Mouse (Mus musculus): ENCODE results near the gene Cdkl1. TPM values are rescaled to one million over a fixed set of nuclear protein-coding genes. Genes with fewer than 3 reads are reported as not detected.

The Cdkl1 gene
- total RNA-seq, 2 experiments from 2014 or later, result not detected

DNA sequence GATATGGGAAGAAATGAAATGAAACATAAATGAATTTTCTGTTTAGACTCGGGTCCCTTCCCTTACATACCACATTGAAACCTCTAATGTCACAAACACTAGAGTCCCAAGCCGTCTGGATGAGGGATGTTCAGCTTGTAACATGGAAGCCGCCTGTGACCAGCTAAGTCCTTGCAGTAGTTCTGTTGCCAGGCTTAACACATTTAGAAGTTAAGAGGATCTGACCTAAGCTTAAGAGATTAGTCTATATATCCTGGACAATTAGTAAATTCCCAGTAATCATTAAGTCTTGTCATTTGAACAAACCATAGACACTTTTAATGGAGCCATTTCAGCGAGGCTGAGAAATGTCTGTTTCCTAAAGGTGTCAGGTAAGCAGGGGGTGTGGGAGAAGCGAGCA lies 35.1 kb downstream of the Cdkl1 start:
- no peak for ATAC-seq (replicated peaks; ENCODE audit: poor library complexity)

DNA sequence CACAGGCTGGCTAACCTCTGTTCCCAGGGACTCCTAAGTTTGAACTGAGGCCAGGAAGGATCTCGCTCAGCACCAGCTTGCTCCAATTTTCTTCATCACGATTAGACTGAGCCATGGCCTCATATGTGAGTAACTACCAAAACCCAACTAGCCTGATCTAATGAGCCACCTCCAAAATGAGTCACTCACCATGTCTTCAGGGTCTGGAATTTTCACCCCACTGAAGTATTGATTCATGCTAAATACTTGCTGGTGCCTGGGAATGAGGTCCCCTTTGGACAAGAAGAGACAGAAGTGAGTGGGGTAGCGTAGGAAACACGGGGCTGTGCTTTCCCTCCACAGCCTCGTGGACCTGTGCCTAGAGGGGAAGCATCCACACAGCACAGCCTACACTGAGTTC lies 37.1 kb downstream of the Cdkl1 start:
- ATAC-seq (replicated peaks; ENCODE audit: poor library complexity), result no peak

DNA sequence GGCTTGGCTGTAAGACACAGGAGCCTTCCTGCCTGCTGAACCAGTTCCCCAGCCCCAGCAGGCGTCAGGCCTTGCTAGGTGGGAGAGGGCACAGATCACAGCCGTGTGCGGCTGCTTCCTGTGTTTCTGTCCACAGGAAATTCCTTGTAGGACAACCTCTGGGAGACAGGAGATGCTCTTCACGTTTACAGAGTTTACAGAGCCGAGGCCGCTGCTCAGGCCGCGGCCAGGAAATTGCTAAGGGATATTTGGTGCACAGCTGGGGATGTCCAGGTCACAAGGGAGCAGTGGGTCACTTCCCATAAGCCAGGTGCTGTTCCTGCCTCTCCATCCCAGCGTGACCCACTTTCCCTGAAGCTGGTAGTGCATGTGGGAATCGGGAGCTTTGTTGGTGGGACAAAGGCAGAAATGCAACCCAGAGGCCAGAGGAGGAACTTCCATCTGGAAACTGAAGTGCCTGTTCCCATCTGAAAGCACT lies 39.2 kb downstream of the Cdkl1 start:
- no peak; the same call in 1 of the 2 replicates for ATAC-seq (replicated peaks; ENCODE audit: poor library complexity)

DNA sequence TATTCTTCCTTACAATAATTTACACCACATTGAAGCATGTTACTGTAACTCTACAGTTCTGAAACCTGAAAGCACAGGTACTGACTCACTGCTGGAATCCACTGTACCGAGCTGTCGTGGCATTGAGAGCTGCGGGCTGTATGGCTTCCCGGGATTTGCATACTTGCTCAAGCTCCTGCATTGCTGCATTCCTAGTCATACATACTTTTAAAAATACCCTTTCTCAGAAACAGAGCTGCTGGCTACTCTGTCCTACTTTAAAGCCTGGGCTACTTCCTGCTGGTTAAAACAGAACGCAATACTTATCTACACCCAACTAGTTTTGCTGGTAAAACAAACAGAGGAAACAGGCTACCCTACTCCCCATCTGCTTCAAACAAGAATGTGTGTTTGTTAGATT lies 46.9 kb downstream of the Cdkl1 start:
- ATAC-seq (replicated peaks; ENCODE audit: poor library complexity), result no peak

DNA sequence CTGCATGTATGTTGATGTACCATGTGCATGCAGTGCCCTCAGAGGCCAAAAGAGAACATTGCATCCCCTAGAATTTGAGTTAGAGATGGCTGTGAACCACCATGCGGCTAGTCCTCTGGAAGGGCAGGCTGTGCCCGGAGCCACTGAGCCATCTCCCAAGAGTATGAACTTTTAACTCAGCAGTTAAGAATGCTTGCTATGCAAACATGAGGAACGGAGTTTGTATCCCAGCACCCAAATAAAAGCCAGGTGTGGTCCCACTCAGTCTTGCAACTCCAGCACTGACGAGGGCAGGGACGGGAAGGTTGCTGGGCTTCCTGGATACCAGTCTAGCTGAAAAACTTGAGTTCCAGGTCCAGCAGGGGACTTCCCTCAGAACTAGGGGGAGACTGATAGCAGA lies 49.1 kb downstream of the Cdkl1 start:
- ATAC-seq (replicated peaks; ENCODE audit: poor library complexity), result no peak

DNA sequence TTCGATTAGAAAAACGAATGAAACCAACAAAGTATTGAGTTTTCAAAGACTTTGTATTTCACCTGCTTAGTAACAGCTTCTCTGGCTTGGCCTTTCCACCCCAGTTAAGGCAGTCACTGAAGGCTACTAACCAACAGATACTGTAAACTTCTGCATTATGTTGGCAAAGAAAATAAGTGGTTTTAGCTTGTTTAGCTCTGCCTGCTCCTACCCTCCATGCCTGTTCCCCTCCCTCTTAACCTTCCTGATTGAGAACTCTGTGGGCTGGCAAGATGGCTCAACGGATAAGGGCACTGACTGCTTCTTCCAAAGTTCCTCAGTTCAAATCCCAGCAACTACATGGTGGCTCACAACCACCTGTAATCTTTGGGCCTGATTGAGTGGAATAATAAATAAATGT lies 57.1 kb downstream of the Cdkl1 start:
- ATAC-seq (replicated peaks; ENCODE audit: poor library complexity), result peak; percentile 51; the same call in 1 of the 2 replicates

DNA sequence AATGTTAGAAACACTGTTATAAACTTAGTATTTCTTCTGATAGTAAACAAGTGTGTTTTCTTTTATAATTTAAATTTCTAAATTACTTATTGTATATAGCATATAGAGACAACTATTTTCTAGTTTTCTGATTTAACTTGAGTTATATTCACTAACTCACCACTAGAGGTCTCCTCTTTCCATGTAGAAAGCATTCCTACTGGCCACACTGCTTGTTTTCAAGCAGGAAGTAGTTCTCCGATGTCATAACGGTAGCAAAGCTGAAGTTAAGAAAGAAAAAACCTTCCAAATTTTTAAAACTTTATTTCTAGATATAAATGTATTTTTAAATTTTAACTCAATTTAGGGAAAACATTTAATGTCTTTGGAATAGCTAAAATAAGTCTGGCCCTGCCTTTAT lies 57.5 kb downstream of the Cdkl1 start:
- ATAC-seq (replicated peaks; ENCODE audit: poor library complexity), result peak; percentile 98

DNA sequence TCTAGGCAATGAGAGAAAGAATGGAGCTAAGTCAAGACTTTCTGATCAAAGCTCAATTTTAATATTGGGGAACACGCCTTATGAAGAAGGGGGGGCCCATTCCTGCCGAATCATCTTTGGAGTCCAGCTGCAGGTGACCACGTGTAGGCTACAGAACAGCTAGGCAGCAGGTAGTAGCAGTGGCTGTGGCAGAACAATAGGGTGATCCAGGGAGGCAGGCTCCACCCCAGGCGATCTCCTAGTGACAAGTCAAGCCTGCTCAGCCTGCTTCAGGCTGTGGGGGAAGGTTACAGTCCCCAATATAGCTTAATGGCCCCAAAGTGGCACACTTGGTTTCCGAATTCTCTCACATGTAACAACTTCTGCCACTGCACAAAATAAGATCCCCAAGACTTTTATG lies 58.8 kb downstream of the Cdkl1 start:
- no peak for ATAC-seq (replicated peaks; ENCODE audit: poor library complexity)

DNA sequence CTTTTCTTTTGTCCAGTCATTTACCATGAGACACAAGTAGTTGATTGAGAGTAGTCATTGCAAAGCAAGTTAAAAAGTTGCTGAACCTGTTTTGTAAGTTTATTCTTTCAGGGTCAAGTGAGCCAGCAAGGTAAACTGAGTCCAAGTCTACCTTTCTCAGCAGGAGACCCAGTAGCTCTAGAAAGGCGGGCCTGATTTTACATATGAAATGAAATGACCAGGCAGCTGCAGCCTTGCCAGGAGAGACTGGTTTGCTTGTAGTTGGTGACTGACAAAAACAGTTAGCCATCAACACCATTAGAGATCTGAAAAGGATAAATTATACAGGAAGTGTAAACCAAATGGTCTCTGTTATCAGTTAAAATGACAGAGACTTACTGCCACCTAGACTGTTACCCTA lies 60.8 kb downstream of the Cdkl1 start:
- ATAC-seq (replicated peaks; ENCODE audit: poor library complexity), result no peak

DNA sequence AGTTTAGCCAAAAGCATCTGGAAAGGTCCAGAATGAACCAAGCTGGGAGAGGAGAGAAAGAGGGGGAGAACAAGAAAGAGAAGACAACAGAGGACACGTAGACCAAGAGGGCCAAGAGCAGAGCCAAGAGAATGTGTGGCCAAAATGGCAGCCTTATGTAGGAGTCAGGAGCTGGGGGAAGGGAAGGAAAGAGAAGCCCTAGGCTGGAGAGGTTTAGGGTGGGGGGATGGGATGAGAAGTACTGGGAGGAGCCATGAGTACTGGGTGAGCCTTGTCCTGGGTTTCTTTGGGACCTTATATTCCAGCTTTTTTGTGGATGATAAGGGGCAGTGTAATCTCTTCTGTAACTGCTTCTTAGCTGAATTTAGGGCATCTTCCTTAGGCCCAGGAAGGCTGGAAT lies 61.8 kb downstream of the Cdkl1 start:
- ATAC-seq (replicated peaks; ENCODE audit: poor library complexity), result no peak

DNA sequence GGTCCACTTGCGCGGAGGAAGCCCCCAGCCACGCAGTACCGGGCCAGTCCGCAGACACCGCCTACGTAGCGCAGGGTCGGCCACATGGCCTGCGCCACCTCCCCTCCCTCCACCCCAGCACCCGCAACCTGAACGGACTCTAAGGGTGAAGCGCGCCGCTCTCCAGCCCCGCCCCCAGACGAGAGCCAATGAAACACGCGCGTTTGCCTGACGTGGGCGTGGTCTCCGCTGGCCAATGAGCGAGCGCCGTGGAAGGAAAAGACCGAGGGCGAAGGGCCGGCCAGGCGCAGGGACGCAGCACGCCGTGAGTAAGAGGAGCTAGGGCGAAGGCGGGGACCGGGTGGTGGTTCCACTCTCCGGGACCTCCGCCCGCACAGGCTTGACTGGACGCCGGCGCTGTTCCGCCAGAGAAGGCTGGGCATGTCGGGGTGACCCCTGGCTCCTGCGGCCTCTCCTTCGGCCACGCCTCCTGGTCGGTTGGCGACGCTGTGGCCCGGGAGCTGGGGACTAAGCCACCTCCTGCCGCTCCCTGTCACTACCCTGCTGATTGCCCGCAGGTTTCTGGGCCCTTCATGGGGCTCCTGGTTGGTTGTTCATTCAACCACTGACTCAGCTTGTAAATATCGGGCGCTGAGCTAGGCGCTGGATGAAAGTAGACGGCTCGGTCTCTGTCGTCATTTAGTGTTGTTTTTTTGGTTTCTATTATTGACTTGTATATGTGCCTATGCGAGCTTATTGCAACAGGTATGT lies 66.2 kb downstream of the Cdkl1 start, which contains the start of the genes L2hgdh and Atp5s:
TSS of gene L2hgdh (minus strand) at position 163 of the 750 bp plus-strand sequence.
TSS of gene Atp5s (plus strand) at position 240 of the 750 bp plus-strand sequence.
- peak; percentile 92 for ATAC-seq (replicated peaks; ENCODE audit: poor library complexity)

DNA sequence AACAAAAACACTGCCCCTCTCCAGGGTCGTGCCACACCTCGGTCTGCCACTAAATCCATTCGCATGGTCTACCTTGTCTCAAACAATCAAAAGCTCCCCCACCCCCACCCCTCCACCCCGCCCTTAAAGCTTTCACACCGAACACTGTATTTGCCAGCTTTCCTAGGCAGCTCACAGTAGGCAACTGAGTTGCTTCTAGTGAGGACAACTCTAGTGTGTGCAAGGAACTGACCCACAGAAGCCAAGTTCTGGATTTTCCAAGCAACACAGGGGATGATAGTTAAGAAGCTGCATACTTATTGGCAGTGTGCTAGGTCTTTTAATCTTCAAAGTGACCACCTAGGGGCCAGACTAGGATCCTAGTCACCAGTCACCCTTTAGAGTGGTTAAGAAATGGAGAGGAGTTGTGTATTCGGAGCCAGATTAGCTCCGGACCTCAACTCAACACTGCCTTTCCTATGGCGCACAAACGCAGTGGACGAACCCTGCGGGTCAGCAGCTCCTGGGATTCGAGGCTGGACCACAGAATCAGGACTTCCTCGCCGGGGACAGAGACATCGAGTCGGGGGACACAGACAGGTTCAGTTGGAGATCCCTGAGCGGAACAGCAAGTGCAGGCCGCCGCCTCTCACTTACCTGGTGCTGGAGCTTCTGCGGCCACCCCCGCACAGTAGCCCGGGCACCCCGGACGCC lies 66.9 kb downstream of the Cdkl1 start:
- no peak for ATAC-seq (replicated peaks; ENCODE audit: poor library complexity)

DNA sequence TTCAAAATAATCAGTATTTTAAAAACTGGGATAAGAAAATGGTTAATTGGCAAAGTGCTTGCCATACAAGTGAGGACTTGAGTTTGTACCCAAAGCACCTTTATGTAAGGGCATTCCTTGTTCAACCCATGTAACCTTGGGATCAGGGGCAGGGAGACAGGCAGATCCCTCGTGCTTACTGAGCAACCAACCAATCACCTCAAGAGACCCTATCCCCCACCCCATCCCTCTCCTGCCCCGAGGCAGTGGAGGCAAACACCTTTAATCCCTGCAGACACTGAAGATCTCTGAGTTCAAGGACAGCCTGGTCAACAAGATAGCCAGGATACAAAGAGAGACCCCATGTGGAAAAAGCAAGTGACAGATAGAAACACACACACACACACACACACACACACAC lies 67.7 kb downstream of the Cdkl1 start:
- ATAC-seq (replicated peaks; ENCODE audit: poor library complexity), result no peak

DNA sequence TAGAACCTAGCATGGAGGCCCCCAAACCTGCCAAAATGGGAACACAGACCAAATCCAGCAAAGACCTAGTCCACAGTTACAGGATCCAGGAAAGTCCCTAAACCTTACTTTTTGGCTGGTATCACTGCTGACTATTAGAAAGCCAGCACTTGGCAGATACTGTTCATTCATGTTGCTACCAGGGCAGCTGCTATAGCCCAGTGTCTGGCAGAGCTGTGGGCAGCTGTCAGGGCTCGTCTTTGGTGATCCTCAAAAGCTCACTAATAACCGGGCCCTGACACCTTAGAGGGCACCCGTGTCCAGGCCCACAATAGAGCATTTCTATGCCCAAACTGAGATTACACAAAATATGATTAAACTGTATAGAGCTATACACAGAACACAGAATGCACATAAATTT lies 68.2 kb downstream of the Cdkl1 start:
- no peak for ATAC-seq (replicated peaks; ENCODE audit: poor library complexity)

DNA sequence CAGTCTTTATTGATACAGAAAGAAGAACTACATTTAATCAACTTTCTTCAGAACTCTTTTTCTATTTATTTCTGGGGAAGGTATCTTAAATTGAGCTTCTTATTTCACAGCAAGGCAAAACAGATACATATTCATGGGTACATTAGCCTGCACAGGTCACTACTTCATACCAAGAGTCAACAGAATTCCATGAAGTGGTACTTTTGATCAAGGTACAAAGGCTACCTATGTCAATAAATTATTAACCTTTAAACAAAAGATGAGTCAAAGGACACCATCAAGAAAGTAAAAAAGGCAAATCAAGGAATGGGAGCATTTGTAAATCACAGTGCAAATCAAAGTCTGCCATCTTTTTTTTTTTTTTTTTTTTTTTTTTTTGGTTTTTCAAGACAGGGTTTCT lies 77.4 kb downstream of the Cdkl1 start:
- ATAC-seq (replicated peaks; ENCODE audit: poor library complexity), result no peak

DNA sequence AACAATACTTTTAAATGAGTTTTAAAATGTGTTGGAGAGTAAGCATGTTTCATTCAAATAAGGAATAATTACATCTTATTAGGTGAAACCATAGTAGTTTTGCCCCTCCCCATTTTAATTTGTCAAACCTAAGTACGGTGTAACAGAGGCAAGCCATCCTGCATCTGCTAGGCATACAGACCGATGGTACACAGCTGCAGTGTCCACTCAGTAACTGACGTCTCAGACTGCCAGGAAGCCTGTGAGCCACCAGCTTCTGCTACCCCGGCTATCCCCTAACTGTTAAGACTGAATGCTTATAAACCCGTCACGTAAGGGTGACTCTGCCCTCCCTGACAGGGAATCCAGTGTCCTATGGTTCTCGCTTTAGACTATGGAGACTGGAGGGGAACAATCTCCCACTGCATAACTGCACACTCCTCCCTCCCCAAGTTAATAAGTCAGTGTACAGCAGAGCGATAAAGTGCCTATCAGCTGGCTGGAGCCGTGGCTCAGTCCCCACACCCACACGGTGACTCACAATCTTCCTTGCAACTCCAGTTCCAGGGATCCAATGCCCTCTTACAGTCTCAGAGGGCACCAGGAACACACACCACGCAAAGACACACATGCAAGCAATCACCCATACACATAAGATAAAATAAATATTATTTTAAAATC lies 86.1 kb downstream of the Cdkl1 start:
- 0 out of 2 replicates have a peak, but pooled peaks have one; percentile 23 for ATAC-seq (replicated peaks; ENCODE audit: poor library complexity)

DNA sequence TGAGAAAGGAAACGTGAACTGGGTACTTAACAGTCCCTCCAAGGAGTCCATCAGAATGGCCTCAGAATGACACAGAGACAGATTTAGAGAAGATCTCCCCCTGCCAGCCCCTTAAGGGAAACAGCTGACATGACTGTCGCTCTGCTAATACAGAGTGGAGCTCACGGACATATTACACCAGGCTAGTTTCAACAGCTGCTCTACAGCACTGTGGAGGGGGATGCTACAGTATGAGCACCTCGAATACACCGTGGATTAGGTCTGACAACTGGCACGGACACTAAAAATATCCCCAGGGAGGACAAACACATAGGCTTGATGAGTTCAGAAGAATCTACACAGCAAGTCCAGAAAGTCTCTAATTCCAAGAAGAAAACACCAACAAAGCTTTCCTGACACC lies 92.7 kb downstream of the Cdkl1 start:
- no peak for ATAC-seq (replicated peaks; ENCODE audit: poor library complexity)

Other genes starting within 250 kb of the Cdkl1 start
- gene Vcpkmt, start 208.2 kb downstream of the Cdkl1 start, total RNA-seq (2015), result 15.0 and 15.3 TPM in 2 replicates
- gene Vcpkmt, start 208.2 kb downstream of the Cdkl1 start, total RNA-seq (2017), result 10.5 and 17.5 TPM in 2 replicates
- gene Sos2, start 109.4 kb downstream of the Cdkl1 start, total RNA-seq (2015), result 47.1 and 53.9 TPM in 2 replicates
- 25.5 and 35.5 TPM in 2 replicates for gene Sos2, start 109.4 kb downstream of the Cdkl1 start, total RNA-seq (2017)
- 13.6 and 21.3 TPM in 2 replicates for gene L2hgdh, start 66.4 kb downstream of the Cdkl1 start, total RNA-seq (2015)
- 33.9 and 35.8 TPM in 2 replicates for gene L2hgdh, start 66.4 kb downstream of the Cdkl1 start, total RNA-seq (2017)
- 21.3 and 31.6 TPM in 2 replicates for gene Atp5s, start 66.3 kb downstream of the Cdkl1 start, total RNA-seq (2015)
- 8.9 and 15.1 TPM in 2 replicates for gene Atp5s, start 66.3 kb downstream of the Cdkl1 start, total RNA-seq (2017)
- gene Atl1, start 101.3 kb upstream of the Cdkl1 start, total RNA-seq (2015), result 0.79 and 1.4 TPM in 2 replicates
- gene Atl1, start 101.3 kb upstream of the Cdkl1 start, total RNA-seq (2017), result 1.4 and 2.6 TPM in 2 replicates
- 14.9 and 17.7 TPM in 2 replicates for gene Map4k5, start 101.9 kb upstream of the Cdkl1 start, total RNA-seq (2015)
- gene Map4k5, start 101.9 kb upstream of the Cdkl1 start, total RNA-seq (2017), result 16.8 and 18.0 TPM in 2 replicates
- gene Sav1, start 195.7 kb upstream of the Cdkl1 start, total RNA-seq (2015), result 93.9 and 96.8 TPM in 2 replicates
- 35.5 and 42.6 TPM in 2 replicates for gene Sav1, start 195.7 kb upstream of the Cdkl1 start, total RNA-seq (2017)